Mouse (Mus musculus) thymus, adult 2 months (tissue): ENCODE measurements around the gene Stxbp2.

Experiments used
- CTCF ChIP-seq: fragments of 200-500 bp; IDR thresholded peaks from 2 replicates; pipeline ENCODE4 v1.5.1; 2012; ENCODE audit warnings: mild to moderate bottlenecking, control low read depth, low read length, moderate library complexity, borderline replicate concordance; ENCODE audit not compliant: control insufficient read depth, poor library complexity, insufficient read depth; ENCODE audit errors: extremely low read depth
- POLR2A ChIP-seq: fragments of 200-500 bp; IDR thresholded peaks from 2 replicates; pipeline ENCODE4 v1.6.1; 2012; ENCODE audit warnings: mild to moderate bottlenecking, low read length, control low read depth, moderate library complexity; ENCODE audit not compliant: control insufficient read depth, poor library complexity, insufficient read depth; ENCODE audit errors: extremely low read depth

- TF ChIP-seq POLR2A (no peak), CTCF (no peak)
These were observed 24.2 kb downstream of the Stxbp2 start for GRCm38 (mm10) chr8:3654726-3655508.
